Mouse (Mus musculus) intestine, embryonic 16.5 days (tissue): Measurements from ENCODE around the gene Mdga2. TPM values are rescaled to one million over a fixed set of nuclear protein-coding genes. Genes with fewer than 3 reads are reported as not detected.

Experiments
- ATAC-seq: fragments of 200-750 bp; cut with Nextera tagmentation; 2 replicates; pipeline ENCODE4 v1.8.0; 2017; ENCODE audit warnings: moderate TSS enrichment, moderate library complexity
- H3K27ac ChIP-seq: fragments of 300-500 bp; sonication (generic); 2 replicates; pipeline ENCODE4 v1.5.1; 2014; ENCODE audit warnings: mild to moderate bottlenecking, low read length
- H3K27me3 ChIP-seq: fragments of 300-500 bp; sonication (generic); replicated peaks from 2 replicates; pipeline ENCODE4 v1.6.1; 2014; ENCODE audit warnings: low read length, control low read depth, mixed read lengths; ENCODE audit not compliant: control insufficient read depth, insufficient read depth
- H3K36me3 ChIP-seq: fragments of 300-500 bp; sonication (generic); 2 replicates; pipeline ENCODE4 v1.6.1; 2014; ENCODE audit warnings: low read length, control low read depth; ENCODE audit not compliant: control insufficient read depth, insufficient read depth
- H3K4me1 ChIP-seq: fragments of 300-500 bp; sonication (generic); 2 replicates; pipeline ENCODE4 v1.6.1; 2014; ENCODE audit warnings: low read length, control low read depth, mixed read lengths; ENCODE audit not compliant: control insufficient read depth, insufficient read depth
- H3K4me2 ChIP-seq: fragments of 300-500 bp; sonication (generic); 2 replicates; pipeline ENCODE4 v1.6.1; 2014; ENCODE audit warnings: low read depth, low read length, control low read depth
- H3K4me3 ChIP-seq: fragments of 300-500 bp; sonication (generic); 2 replicates; pipeline ENCODE4 v1.5.1; 2014; ENCODE audit warnings: mild to moderate bottlenecking, low read length
- H3K9ac ChIP-seq: fragments of 300-500 bp; sonication (generic); 2 replicates; pipeline ENCODE4 v1.6.1; 2014; ENCODE audit warnings: low read depth, low read length
- H3K9me3 ChIP-seq: fragments of 300-500 bp; sonication (generic); 2 replicates; pipeline ENCODE4 v1.6.1; 2016; ENCODE audit warnings: low read length, control low read depth; ENCODE audit not compliant: control insufficient read depth
- WGBS: fragments of 180-500 bp; shearing (Covaris S2); extraction: QIAGEN DNeasy Blood & Tissue Kit; methylation state at CpG from one replicate; pipeline ENCODE4 v1.1.7; 2014; 5-methylcytosine and 5-hydroxymethylcytosine counted together
- polyA plus RNA-seq: library from polyadenylated mRNA; unstranded; fragments of >200 nt; fragmentation: Nextera tagmentation; extraction: Ambion mirVana; gene quantifications from 2 replicates; pipeline ENCODE4 v1.2.1, GENCODE M21; 2015

The Mdga2 gene
- polyA plus RNA-seq, 1 experiment from 2014 or later: 0.56 TPM

GRCm38 (mm10) chr12:66470243-66470863 is 752.0 kb downstream of the Mdga2 start:
- Histone ChIP-seq H3K27me3 (no peaks in the 10 kb centered on the region), H3K4me1 (no peaks in the 10 kb centered on the region), H3K4me2 (no peak overlapping the region), H3K4me3 (no peak overlapping the region), H3K9me3 (no peaks in the 10 kb centered on the region), H3K9ac (no peak overlapping the region), H3K36me3 (no peaks in the 10 kb centered on the region), H3K27ac (no peak overlapping the region)
- no peak for ATAC-seq
- WGBS: 82% methylated on average over 8 of the region's 8 CpGs

GRCm38 (mm10) chr12:66465516-66465915 is 756.8 kb downstream of the Mdga2 start:
- Histone ChIP-seq H3K9ac (no peak overlapping the region), H3K4me2 (no peak overlapping the region), H3K36me3 (no peaks in the 10 kb centered on the region), H3K27me3 (no peaks in the 10 kb centered on the region), H3K4me3 (no peak overlapping the region), H3K27ac (no peak overlapping the region), H3K9me3 (no peaks in the 10 kb centered on the region), H3K4me1 (no peaks in the 10 kb centered on the region)
- no peak for ATAC-seq
- 95% methylated on average over 3 of the region's 3 CpGs for WGBS

GRCm38 (mm10) chr12:66443340-66443739 is 779.0 kb downstream of the Mdga2 start:
- Histone ChIP-seq H3K36me3 (no peaks in the 10 kb centered on the region), H3K27me3 (no peaks in the 10 kb centered on the region), H3K4me3 (no peak overlapping the region), H3K27ac (no peak overlapping the region), H3K9me3 (no peaks in the 10 kb centered on the region), H3K9ac (no peak overlapping the region), H3K4me2 (no peak overlapping the region), H3K4me1 (no peaks in the 10 kb centered on the region)
- no peak for ATAC-seq
- WGBS: 71% methylated on average over 2 of the region's 2 CpGs
